Mouse (Mus musculus): ENCODE measurements around the gene Sowahd.
"Not testable (repeated sequence)": the region's sequence is repeated elsewhere in the genome, so short reads cannot be mapped to it uniquely, and the experiment has no call there.

Sowahd gene

GRCm38 (mm10) chrX:37048066-37048889 is at the start of gene Sowahd:
Sowahd (plus strand) TSS chrX:37048845.
- DNase-seq (ENCODE audit: low read depth): no peak

DNA sequence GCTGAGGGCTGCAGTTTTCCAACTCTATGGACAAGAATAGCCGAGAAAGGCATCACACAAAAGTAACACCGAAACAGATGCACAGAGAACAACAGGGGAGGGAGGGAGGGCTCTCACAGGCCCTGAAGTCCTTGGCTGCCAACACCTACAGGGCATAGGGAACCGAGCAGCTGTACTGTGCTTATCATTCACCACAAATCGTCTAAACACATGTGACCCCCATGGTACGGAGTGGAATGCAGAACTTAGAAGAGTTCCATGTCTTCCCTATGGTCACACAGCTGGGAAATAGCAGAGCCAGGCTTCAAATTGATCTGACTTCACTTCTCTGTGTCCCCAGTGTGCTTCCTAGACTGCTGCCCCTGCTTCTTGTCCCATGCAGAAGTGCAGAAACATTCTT is 34.8 kb upstream of the Sowahd start:
- DNase-seq (ENCODE audit: low read depth): no peak

GRCm38 (mm10) chrX:37018150-37018654 is 30.4 kb upstream of the Sowahd start:
- no peak for DNase-seq (ENCODE audit: low read depth)

GRCm38 (mm10) chrX:37019045-37019444 is 29.6 kb upstream of the Sowahd start:
- peak; percentile 5 for DNase-seq (ENCODE audit: low read depth)

- peak; percentile 37 for DNase-seq (ENCODE audit: low read depth)
Observed at GRCm38 (mm10) chrX:37022690-37023089, 26.0 kb upstream of the Sowahd start.

DNA sequence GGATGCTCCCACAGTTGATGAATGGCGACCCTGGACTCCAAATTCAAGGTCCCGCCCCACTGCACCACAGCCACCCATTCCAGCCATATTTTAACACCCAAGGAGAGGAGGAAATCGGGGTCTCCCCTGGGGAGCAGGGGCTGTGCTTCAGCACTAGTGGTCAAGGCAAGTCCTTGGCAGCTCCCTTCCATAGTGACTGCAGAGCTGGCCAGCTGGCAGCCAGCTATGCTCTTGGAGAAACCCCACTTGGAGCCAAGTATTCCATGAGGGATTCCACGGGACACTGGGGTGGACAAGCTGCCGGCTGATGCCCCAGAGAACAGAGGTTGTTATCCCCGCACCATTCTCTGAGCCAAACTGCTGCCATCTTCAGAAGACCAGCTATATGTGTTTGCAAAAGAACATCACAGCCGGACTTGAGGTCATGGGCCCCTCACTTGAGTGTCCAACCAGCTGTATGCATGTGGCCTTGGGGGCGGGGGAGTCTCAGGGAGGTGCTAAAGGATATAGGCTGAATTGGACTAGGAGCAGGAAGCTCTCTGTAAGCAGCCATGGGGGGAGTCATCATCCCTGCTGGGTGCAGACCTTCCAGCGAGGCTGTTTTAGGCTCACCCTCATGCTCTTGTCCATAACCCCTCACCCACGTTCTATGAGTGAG is 24.9 kb upstream of the Sowahd start:
- DNase-seq (ENCODE audit: low read depth): no peak

- DNase-seq (ENCODE audit: low read depth): no peak
Observed at GRCm38 (mm10) chrX:37028378-37028777, 20.3 kb upstream of the Sowahd start.

DNA sequence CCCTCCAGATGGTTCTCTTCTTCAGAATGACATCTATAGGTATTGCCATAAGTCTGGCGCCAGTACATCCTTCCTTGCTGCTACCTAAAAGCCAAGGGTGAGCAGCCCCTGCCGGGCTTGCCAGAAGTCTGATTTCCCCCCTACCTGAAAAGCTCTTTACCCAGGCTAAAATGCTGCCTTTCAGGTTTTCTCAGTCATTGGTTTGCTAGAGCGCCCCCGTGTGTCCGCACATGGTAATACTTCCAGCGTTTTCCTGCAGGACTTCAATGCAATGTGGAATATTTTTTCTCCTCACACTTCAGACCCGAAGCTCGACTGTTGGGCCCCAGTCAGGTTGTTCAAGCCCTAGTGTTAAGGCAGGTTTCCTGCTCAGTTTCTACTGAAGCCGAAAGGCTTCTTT is 5.9 kb upstream of the Sowahd start:
- DNase-seq (ENCODE audit: low read depth): peak; percentile 31

GRCm38 (mm10) chrX:37048890-37049823 is 512 bp downstream of the Sowahd start:
- DNase-seq (ENCODE audit: low read depth): no peak

GRCm38 (mm10) chrX:37063902-37064301 is 15.3 kb downstream of the Sowahd start:
- no peak for DNase-seq (ENCODE audit: low read depth)

GRCm38 (mm10) chrX:37067299-37067698 is 18.7 kb downstream of the Sowahd start:
- DNase-seq (ENCODE audit: low read depth): no peak

DNA sequence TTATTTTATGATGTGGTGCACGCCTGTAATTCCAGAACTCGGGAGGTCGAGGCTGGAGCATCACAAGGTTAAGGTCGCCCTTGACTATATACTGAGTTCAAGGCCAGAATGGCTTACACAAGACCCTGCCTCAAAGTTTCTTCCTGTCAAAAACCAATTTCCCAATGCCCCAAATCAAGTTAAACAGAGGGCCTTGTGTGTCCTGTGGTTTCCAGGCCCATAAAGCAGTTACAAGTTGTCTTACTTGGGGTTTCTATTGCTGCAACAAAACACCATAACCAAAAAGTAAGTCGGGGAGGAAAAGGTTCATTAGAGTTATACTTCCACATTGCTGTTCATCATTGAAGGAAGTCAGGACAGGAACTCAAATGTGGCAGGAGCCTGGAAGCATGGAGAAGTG is 20.1 kb downstream of the Sowahd start:
- no peak for DNase-seq (ENCODE audit: low read depth)

GRCm38 (mm10) chrX:37074262-37074892 is 25.7 kb downstream of the Sowahd start:
- DNase-seq (ENCODE audit: low read depth): peak; percentile 47

GRCm38 (mm10) chrX:37076651-37077050 is 28.0 kb downstream of the Sowahd start:
- DNase-seq (ENCODE audit: low read depth): no peak

- DNase-seq (ENCODE audit: low read depth): not testable (repeated sequence)
Observed at GRCm38 (mm10) chrX:37080345-37080744, 31.7 kb downstream of the Sowahd start.

DNA sequence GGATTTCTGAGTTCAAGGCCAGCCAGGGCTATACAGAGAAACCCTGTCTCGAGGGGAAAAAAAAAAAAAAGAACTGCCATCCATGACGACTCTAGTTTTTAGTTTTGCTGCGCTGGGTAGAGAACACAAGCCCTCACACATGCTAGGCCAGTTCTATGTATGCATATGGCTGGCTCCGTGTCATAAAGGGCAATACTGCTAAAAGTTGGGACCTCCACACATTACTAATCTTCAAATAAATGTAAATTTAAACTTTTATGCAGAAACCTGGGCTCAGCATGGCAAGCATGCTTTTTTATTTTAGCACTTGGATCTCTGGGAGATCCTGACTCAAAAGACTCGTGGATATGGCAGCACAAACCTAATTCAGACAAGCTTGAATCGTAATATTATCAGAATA is 32.5 kb downstream of the Sowahd start:
- DNase-seq (ENCODE audit: low read depth): no peak

- DNase-seq (ENCODE audit: low read depth): no peak
Observed at GRCm38 (mm10) chrX:37084318-37084926, 35.8 kb downstream of the Sowahd start.

DNA sequence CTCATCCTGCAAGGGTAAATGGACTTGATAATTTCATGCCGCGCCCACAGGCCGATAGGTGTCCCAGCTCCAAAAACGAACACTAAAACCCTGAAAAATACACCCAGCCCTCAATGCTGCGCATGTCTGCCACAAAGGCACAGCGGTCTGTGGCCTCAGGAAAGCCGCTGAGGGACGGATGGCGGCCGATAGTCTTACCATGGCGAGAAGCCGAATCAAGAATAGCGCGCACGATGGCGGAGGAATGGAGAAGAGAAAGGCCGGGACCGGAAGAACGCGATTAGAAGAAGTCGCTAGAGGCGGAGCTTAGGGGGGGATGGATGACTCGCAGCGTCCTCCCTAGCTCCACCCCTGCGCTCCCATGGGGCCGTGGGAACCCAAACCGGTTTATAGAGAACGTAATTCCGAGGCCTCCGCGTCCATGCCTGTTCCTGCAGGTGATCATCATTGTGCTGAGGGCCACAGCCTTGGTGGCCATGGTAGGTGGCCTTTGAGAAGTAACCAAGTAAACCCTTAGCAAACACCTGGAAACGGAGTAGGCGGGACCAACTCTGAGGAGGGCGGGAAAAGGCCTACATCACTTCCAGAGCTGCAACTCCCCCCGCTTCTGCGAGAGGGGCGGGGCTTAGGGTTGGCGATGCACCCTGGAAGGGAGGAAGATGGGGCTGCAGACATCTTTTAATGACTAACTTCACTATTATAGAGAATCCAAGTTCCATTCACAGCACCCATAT is 36.4 kb downstream of the Sowahd start, which contains the start of gene Rpl39:
Gene Rpl39, minus strand, starts transcription at position 476 of the 734 bp plus-strand sequence.
- DNase-seq (ENCODE audit: low read depth): peak; percentile 73

DNA sequence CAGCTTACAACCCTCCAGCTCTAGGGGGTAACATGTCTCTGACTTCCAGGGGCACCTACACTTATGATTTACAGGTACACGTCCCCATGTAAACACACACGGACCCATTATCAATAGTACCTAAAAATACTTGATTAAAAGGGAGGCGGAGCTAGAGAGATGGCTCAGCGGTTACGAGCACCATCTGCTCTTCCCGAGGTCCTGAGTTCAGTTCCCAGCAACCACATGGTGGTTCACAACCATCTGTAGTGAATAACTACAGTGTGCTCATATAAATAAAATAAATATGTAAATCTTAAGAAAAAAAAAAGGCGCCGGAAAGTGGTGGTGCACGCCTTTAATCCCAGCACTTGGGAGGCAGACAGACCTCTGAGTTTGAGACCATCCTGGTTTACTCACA is 37.0 kb downstream of the Sowahd start:
- DNase-seq (ENCODE audit: low read depth): no peak

GRCm38 (mm10) chrX:37088778-37089177 is 40.1 kb downstream of the Sowahd start:
- DNase-seq (ENCODE audit: low read depth): no peak
